Mouse (Mus musculus): ENCODE results near the gene Ets1.

DNA sequence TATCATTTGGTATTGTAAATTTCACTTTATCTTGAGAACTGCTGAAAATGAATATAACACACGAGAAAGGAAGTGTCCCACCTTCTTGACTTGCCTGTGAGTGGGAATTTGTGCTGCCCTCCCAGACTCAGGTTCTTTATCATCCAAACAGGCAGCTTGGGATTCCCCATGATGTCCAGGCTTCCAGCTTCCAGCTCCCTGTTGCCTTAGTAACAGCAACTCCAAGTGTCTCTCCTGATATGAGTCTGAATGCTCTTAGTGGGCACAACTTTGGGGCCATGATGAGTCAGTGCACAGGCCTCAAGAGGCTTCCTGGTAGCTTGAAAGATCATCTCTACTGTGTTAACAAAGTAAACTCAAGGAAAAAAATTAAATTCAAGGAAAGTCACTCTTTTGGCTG is 142.8 kb downstream of the Ets1 start:
- TF ChIP-seq CTCF (IDR thresholded peaks at IDR 0.05; ENCODE audit: control insufficient read depth, insufficient read depth, low read length) (no peak), POLR2A (IDR thresholded peaks at IDR 0.05; ENCODE audit: borderline replicate concordance, control insufficient read depth, low read depth, low read length) (no peak)

All from bone marrow, adult 2 months (tissue).